Mouse (Mus musculus): ENCODE measurements at regions not wholly inside any gene's neighbourhood (a gene's known extent, or its start where the extent isn't known, plus 50 kb on each side); places are given as distances from the start of the nearest gene placed in this dataset.
A peak's percentile ranks its signal among the peaks of the same experiment; 100 is the strongest.

DNA sequence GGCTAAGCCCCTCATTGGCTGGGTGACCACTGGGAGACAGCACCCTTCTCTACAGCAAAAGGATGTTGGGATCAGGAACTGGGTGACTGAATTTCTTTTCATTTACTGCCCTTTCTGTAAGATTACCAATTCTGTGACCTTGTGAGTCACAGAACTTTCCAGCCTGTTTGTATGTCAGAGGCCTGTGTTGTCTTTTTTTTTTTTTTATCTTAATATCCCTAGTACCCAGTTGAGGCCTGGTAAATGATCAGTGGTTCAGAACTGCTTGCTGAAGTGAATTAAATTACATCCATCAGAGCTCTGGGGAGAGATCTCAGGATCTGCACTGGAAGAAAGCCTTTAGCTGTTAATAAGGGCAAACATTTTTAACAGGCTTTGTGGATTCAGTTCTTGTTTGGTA is 114.8 kb upstream of the Zfp648 start:
- DNase-seq, result no peak

DNA sequence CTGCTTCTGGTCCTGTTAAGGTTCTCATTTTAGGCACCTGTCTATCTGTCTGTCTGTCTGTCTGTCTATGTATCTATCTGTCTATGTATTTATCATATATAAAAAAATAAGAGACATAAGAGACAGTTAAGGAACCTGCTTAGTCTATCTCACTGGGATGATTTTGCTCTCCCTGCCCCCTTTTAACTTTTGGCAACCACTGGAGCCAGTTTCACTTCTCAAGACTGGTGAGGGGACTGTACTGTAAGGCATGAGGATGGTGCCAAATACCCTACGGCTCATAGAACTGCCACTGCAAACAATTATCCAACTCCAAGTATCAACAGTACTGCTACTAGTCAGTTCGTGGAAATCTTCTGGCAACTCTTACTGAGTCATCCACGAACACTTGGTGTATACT is 111.2 kb upstream of the Zfp648 start:
- DNase-seq, result no peak

DNA sequence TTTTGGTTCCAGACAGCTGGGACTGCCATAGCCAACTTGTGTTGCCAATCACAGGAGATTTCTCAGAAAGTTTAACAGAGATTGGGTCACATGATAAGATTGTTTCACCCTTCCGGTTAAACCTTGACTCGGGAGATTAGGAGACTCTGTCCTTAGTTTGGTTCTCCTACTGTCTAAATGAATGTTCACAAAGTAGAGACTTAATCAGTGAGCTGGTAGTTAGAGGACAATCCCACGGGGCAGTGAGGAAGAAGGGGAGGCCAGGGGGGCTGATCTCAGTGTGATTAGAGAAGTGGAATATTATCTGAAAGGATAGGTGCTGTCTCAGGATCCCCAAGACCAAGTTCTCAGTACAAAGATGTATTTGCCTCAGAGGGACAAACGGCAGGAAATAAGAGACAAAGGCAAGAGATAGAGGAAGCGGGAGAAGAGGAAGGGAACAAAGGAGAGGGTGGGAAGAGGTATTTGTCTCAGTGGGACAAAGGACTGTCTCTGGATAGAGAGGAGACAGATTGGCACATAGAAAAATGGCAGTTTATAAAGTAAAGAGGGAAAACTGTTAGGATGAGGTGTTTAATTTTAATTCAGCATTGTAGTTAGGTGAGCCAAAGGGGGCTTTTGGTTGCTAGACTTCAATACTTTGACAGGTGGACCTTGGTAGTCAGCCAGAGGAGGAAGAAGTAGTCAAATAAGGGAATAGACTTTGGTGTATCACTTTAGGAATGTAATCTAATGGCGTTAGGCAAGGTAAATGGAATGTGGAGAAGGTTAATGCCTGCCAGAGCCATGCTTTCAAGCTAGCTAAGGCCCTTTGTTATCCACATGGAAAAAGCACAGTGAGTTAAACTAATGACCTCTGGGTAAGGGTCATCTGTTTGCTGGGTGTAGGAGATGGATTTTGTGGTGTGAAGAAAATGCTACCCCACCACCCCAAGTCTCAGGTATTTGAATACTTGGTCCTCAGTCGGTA is 110.2 kb upstream of the Zfp648 start:
- DNase-seq, result no peak

DNA sequence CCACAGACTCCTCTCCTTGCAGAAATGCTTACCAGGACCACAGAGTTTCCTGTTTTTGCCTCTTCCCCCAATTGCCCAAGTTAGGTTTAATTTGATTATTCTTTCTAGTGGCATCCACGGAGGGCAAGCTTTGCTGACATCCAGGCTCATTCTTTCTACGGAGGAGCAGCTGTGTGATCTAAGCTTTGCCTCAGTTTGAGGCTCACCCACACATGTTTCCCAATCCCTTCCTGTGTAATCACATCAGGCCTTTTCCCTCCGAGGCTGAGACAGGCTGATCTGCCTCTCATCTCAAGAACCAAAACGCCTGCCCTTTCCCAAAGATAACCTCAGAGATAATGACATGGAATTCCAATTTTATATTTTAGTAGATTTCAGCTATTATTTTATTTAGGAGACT is 107.4 kb upstream of the Zfp648 start:
- no peak for DNase-seq

DNA sequence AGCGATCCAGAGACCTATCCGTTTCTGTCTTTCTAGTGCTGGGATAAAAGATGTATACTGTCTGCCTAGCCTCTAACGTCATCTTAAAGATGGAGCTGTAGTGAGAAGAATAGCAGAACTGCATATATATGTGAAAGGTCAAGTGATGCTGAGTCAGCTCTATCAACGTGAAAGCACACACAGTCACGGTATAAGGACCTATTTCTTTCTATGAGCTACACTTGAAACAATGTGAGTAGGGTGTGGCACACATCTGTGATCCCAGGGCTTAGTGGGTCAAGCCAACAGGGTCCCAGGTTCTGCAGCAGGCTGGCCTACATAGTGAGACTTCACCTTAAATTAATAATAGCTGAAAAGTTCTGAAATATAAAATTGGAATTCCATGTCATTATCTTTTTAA is 106.6 kb upstream of the Zfp648 start:
- DNase-seq, result no peak

DNA sequence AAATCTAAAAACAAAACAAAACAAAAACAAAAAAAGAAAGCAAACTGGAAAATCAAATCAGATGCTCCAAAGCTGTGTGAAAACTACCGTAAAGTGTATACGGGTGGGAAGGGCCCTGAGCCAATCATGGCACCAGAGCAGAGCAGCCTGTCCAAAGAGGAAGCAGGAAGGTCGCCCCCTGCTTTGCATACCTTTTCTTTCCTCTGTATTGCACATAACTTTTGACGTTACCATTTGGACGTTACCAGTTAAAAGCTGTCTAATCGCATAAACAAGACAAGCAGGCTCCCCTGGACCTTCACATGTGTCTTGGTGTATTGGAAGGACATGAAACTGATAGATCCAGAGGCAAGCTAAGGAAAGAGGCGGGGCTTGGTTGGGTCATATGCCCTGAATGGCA is 104.9 kb upstream of the Zfp648 start:
- no peak for DNase-seq

DNA sequence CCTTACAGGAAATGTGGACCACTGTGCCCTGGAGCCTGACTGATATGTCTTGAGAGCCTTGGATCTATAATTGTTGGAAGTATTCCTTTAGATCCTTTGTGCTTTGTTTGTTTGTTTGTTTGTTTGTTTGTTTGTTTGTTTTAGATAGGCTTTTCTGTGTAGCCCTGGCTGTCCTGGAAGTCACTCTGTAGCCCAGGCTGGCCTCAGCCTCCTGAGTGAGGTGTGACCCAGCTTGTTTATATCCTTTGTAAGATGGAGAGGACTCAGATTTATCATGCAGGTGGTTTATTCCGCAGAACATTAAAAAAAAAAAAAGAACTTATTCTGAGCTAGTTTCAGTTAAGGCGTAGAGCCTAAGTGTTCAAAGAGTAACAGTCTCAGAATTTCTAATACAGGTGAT is 104.1 kb upstream of the Zfp648 start:
- DNase-seq, result no peak

DNA sequence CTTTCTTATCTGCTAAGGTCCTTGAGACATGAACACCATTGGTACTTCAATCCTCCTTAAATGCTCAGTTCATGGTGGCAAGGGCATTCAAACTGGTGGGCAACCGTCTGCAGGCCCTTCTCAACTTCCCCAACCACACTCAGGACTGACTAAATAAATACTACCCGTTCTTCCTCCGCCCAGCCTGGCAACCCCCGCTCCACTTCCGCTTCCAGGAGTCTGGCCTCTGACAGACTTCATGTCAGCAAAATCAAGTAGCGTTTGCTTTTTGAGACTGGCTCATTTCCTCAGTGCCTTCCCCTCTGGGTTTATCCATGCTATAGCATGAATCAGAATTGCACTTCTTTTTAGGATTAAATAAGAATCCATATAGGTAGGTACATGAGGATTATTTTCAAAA is 103.3 kb upstream of the Zfp648 start:
- no peak for DNase-seq

DNA sequence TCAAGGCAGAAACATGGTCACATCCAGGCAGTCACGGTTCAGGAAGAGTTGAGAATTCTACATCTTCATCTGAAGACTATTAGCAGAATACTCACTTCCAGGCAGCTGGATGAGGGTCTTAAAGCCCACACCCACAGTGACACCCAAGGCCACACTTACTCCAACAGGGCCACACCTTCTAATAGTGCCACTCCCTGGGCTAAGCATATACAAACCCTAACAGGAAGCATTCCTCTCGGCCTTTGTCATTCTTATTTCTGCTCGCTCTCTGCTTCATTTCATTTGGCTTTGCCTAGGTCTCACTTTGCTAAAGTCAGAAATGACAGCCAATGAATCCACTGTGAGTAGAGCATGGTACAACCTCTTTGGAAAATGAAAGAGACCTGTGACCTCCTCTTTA is 100.4 kb upstream of the Zfp648 start:
- DNase-seq, result no peak

DNA sequence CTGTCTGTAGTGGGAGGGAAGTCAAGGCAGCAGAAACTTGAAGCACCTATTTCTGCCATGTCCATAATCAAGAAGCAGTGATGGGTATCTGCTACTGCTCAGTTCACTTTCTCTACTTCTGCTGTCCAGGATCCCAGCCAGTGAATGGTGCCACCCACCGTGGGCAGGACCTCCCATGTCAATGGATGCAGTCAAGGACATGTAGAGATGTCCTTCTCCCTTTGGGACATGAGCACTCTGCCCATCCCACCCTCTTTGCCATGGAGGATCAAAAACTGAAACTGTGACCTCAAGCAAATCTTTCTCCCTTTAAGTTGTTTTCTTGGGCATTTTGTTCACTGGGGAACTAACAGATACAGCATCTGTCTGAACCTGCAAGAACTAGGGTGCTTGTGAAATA is 99.6 kb upstream of the Zfp648 start:
- no peak for DNase-seq

DNA sequence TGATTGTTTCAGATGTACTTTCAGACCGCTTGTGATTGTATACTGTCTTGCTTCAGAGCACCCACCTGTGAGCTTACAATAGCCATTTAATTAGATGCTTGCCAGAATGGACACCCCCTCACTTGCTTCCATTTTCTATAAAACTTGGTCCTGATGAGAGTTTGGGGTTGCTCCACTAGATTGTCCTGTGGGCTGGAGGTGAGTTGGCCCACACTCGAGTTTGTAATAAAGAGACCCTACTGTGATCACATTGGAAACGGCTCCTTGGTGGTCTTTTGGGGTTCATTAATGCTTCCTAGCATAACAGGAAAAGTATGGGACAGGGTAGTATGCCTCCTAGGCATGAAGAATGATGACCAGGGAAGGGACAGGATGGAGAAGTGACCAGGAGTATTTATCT is 98.8 kb upstream of the Zfp648 start:
- no peak for DNase-seq

DNA sequence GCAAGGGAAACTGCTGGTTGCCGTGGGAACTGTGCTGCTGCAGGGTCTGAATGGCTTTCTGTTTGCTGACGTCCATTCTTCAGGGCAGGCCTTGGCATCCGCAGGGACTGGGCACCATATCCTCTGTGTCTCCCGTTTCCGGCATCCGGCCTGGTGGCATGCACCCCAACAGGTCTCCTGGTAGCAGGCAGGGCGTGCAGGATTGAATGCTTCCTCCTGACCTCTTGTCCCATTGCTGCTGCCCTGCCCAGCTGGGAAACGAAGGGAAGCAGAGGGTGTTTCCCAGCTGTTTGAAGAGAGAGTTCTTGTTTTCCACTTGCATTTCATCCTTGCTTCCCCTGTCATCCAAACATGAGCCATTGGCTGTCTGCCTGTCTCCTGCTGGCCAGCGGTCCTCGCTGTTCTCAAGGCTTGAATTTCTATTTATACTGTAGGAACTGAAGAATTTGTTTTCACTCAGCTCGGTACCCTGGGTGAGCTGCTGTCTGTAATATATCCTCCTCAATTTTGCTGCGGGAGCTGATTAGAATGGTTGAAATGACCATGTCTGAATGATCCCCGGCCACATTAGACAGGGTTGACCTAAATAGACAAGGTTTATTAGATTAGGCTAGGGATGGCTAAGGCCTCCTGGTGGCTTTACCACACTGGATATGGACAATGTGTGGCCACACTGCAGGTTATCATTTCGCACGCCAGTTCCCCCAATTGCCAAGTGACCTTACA is 98.0 kb upstream of the Zfp648 start:
- peak; percentile 21 for DNase-seq

DNA sequence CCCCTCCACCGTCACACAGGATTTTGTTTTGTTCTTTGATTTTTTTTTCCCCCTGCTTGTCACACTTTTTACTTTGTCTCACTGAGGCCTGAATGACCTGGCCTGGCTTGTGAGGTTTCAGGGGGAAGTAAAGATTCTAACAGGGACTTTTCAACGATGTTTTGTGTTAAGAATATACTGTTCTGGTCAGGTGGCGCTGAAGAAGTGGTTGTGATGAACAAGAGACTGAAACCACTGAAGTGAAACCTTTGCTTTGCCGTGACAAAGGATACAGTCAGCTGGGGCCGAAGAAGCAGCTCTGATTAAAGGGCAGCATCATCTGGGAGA is 97.4 kb upstream of the Zfp648 start:
- no peak for DNase-seq

DNA sequence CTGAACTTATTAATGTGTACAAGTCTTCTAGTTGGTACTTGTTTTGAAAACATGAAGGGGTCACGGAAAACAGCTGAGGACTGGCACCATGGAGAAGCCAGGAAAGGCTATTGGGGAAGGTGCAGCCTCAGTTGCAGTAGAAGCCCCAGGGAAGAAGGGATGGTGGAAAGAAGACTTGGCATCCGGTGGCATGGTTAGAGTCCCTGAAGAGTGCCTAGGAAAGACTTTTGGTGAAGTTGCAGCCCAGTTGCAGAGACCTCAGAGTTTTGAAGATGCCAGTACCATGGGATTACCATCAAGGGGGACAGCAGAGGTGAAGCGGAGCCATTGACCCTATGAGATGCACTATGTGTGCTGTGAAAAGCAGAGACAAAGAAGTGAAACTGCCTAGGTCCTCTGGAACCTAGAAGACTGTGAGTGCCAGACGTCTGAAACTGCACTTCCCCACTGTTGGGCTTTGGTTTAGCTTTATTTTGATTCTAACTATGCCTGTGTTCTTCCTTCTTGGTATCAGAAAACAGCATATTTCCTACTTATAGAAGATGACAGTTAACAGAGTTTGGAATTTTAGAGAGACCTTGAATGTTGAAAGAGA is 96.9 kb upstream of the Zfp648 start:
- no peak for DNase-seq

DNA sequence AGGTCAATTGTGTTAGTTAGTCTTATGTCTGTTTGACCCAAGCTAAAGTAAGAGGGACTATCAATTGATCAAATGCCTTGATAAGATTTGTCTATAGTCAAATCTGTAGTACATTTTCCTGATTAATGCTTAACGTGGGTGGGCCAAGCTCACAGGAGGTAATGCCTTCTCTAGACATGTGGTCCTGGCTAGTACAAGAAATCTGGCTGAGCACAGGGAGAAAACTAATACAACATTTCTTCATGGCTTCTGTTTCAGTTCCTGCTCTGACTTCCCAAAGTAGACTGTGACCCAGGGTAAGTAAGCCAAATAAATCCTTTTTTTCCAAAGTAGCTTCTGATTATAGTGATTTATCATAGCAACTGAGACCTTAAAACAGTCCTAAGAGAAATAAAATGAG is 96.2 kb upstream of the Zfp648 start:
- DNase-seq, result no peak

DNA sequence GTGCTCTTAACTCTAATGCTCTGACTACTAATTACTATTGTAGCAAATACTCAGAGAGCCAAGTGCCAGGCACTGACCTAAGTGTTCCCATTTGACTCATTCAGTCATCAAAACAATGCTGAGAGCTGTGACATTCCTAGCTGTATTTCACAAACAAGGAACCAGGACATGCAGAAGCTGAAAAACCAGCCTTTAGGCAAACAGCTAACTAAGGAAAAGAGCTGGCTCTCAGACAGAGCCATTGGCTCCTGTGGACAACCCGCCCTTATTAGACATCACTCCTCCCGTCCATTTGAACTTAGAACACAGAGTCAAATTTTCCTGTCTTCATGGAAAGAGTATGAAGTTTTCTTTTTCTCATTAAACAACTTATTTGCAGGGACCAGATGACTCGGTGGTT is 88.5 kb upstream of the Zfp648 start:
- DNase-seq, result no peak

DNA sequence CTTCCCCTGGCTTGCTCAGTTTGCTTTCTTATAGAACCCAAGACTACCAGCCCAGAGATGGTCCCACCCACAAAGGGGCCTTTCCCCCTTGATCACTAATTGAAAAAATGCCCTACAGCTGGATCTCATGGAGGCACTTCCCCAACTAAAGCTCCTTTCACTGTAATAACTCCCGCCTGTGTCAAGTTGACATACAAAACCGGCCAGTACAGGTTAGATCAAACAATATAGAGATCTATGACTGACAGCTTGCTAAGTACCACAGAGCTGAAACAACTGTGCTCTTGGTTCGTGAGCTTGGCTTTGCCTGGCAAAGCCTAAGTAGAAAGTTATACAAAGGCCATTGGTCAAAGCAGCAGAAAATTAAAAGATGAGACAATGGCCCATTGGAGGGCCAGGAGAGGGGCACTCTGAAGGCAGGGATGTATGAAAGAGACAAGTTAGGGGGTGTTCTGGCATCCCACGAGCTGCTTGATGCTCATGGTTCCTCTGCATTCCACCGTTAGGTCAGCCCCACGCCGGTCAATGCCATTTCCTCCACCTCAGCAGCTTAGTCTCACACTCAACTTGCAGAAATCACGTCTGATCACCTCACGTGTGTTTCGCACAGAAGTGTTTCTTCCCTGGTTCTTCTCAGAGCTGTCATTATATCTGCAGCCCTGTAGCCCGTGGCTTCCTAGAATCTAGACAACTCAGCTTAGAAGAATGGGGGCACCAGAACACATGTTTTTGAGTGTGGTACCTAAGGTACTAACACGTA is 87.5 kb upstream of the Zfp648 start:
- DNase-seq, result peak; percentile 28

DNA sequence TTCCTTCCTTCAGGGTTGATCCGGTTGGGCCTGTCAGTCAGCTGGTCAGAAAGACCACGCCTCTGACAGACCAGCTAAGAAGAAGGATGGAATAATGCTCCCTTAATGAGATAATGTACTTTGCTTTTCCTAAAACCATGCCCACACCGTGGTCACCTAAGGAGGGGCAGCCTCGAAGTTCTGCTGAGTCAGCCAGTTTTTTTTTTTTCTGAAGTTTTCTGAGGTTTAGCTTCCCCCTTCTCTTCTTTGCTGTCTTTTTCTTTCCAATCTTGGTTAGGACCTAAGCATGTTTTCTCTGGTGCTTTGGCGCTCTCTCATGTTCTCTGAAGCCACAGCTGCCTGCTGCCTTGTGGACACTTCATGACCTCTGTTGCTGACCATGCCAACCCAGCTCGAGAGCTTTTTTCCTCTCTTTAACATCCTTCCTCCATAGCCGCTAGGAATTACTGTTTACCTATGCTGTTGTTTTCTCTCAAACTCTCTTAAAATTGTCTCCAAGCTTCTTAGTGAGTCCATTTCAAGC is 84.7 kb upstream of the Zfp648 start:
- DNase-seq, result no peak

DNA sequence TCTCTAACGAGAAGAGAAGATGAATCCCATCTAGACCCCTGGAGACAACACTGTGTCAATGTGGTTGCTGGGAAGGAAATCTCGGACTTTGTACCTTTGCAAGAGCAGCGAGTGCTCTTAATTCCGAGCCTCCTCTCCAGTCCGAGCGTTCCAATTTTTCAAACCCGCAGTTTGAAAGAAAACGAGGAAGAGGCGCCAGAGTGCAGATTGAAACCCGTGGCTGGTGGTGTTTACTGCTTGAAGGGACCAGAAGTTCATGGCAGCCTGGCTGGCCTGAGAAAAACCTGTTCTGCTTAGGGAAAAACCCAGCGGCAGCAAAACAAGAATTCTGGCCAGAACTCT is 83.7 kb upstream of the Zfp648 start:
- DNase-seq, result peak; percentile 23

DNA sequence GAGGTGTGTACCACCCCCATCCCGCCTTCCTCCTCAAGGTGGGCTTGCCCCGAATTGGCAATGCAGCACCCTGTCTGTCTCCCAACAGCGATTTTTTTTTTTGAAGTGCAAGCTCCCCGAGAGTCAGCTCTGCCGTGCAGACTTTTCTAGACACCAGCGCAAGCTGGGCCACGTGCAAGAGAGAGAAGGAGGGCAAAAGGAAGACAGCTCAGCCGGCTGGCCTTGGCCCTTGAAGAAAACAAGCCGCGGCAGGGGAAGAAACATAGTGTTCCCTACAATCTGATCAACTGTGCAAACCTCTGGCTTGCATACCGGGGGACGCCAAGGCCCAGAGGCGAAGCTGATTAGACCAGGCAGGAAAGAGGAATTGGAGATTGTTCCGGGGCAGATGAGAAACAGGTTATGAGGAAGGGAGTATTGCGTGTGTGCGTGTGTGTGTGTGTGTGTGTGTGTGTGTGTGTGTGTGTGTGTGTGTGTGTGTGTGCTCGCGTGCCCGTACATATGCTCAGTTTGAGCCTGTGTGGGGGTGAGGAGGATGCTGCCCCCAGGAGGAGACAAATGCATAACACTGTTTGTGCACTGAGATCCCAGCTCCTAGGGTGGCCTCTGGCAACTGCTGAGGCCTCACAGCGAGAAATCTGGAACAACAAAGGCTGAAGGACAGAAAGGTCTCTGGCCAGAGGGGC is 83.2 kb upstream of the Zfp648 start:
- DNase-seq, result peak; percentile 31

DNA sequence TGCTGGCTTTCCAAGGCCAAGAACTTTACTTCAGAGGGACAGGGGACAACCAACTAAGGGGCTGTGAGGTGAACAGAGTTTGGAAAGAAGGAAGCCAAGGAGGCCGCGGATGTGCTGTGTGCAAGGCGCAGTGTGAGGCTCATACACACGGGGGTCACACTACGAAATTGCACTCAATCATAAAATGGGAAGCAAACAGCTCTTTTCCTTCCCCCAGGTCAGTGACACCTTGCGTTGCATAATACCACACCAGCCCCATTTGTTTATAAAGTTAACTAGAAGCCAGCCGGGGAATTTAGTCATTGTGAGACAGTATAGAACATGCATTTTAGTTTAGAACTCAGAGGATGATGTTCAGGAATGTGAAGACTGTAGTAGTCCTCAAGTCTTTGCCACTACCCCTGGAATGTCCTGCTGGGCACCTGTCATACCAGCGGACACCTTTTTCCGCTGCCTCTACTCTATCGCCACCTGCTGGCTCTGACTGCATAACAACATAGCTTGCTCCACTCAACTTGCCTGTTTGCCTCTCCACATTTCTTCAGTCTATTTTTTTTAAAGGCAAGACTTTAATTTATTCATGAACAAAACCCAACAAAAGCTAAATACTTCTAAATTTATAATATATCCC is 82.5 kb upstream of the Zfp648 start:
- peak; percentile 73 for DNase-seq

DNA sequence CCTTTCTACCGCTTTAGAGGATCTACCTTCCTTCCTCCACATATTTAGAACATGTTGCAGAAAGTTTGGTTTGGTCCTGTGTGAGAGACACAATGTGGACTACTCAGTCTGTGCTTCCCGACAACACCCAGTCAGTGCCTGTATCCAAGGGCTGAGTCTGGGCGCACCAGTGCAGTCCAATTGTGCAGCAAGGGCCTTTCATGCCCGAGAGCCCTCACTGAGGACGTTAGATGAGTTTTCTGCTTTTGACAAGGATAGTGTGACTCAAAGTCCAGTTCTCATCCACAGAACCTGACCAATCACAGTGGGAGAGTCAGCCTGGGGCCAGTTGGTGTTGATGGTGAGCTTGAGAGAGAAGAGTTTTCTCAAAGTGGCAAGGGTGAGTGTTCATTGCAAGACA is 81.4 kb upstream of the Zfp648 start:
- DNase-seq, result no peak
